Mouse (Mus musculus) spleen, embryonic (tissue): ENCODE results near the gene Pdik1l.

Experiments
- CTCF ChIA-PET: fragments of 350-600 bp; sonication (Branson Sonifier 250); formaldehyde crosslinking; loops from one replicate; lab custom pipeline; 2022; lab: Charles Lee

The Pdik1l gene

GRCm38 (mm10) chr4:134287575-134288025 is at the start of gene Pdik1l:
Pdik1l (minus strand) TSS chr4:134287895.
- CTCF ChIA-PET: interaction anchor here (0.6 kb wide), 1 partner anchor 99 kb away, joined by 3 read pairs; no protein-coding TSS in a partner anchor

GRCm38 (mm10) chr4:134330281-134330680 is 42.6 kb upstream of the Pdik1l start:
- CTCF ChIA-PET: no interaction called here

GRCm38 (mm10) chr4:134328832-134329231 is 41.1 kb upstream of the Pdik1l start:
- CTCF ChIA-PET: no interaction called here

GRCm38 (mm10) chr4:134328151-134328550 is 40.5 kb upstream of the Pdik1l start:
- CTCF ChIA-PET: no interaction called here

- CTCF ChIA-PET: no interaction called here
Measured at GRCm38 (mm10) chr4:134326859-134327530, 39.3 kb upstream of the Pdik1l start.

- CTCF ChIA-PET: no interaction called here
Measured at GRCm38 (mm10) chr4:134324655-134325054, 37.0 kb upstream of the Pdik1l start.

- CTCF ChIA-PET: no interaction called here
Measured at GRCm38 (mm10) chr4:134321524-134321923, 33.8 kb upstream of the Pdik1l start.

- CTCF ChIA-PET: interaction anchor here (0.6 kb wide), 1 partner anchor 12 kb away, joined by 3 read pairs; no protein-coding TSS in a partner anchor
Measured at GRCm38 (mm10) chr4:134319674-134320073, 32.0 kb upstream of the Pdik1l start.

- CTCF ChIA-PET: no interaction called here
Measured at GRCm38 (mm10) chr4:134319074-134319473, 31.4 kb upstream of the Pdik1l start.

- CTCF ChIA-PET: interaction anchor here (0.5 to 0.7 kb wide), 2 partner anchors 9 to 170 kb away, joined by 4 read pairs; no protein-coding TSS in a partner anchor
Measured at GRCm38 (mm10) chr4:134316390-134316789, 28.7 kb upstream of the Pdik1l start.

- CTCF ChIA-PET: no interaction called here
Measured at GRCm38 (mm10) chr4:134315470-134315869, 27.8 kb upstream of the Pdik1l start.

- CTCF ChIA-PET: no interaction called here
Measured at GRCm38 (mm10) chr4:134314876-134315275, 27.2 kb upstream of the Pdik1l start, which contains the start of gene Trim63. Trim63 (plus strand) TSS chr4:134315120.

- CTCF ChIA-PET: no interaction called here
Measured at GRCm38 (mm10) chr4:134314081-134314655, 26.5 kb upstream of the Pdik1l start.

GRCm38 (mm10) chr4:134312901-134313300 is 25.2 kb upstream of the Pdik1l start:
- CTCF ChIA-PET: no interaction called here

- CTCF ChIA-PET: interaction anchor here (0.6 to 0.8 kb wide), 2 partner anchors 20 to 1092 kb away, joined by 3 to 7 read pairs; no protein-coding TSS in a partner anchor
Measured at GRCm38 (mm10) chr4:134312341-134312740, 24.6 kb upstream of the Pdik1l start.

- CTCF ChIA-PET: interaction anchor here (0.6 to 0.8 kb wide), 2 partner anchors 19 to 1092 kb away, joined by 3 to 7 read pairs; no protein-coding TSS in a partner anchor
Measured at GRCm38 (mm10) chr4:134311784-134312183, 24.1 kb upstream of the Pdik1l start.

- CTCF ChIA-PET: no interaction called here
Measured at GRCm38 (mm10) chr4:134310656-134311055, 23.0 kb upstream of the Pdik1l start.

- CTCF ChIA-PET: no interaction called here
Measured at GRCm38 (mm10) chr4:134310106-134310505, 22.4 kb upstream of the Pdik1l start.

GRCm38 (mm10) chr4:134307367-134308072 is 19.8 kb upstream of the Pdik1l start:
- CTCF ChIA-PET: interaction anchor here (0.6 kb wide), 3 partner anchors 9 to 52 kb away, joined by 3 to 4 read pairs (median 3); no protein-coding TSS in a partner anchor

- CTCF ChIA-PET: interaction anchor here (0.6 kb wide), 3 partner anchors 10 to 53 kb away, joined by 3 to 4 read pairs (median 3); no protein-coding TSS in a partner anchor
Measured at GRCm38 (mm10) chr4:134306963-134307362, 19.3 kb upstream of the Pdik1l start.

- CTCF ChIA-PET: no interaction called here
Measured at GRCm38 (mm10) chr4:134302084-134302483, 14.4 kb upstream of the Pdik1l start.

GRCm38 (mm10) chr4:134300316-134300715 is 12.6 kb upstream of the Pdik1l start:
- CTCF ChIA-PET: interaction anchor here (1.2 kb wide), 1 partner anchor 84 kb away, joined by 3 read pairs; no protein-coding TSS in a partner anchor
